Mouse (Mus musculus) fibroblast of lung, adult 2 months (primary cell): ENCODE data around the gene Prr7.
A peak's percentile ranks its signal among the peaks of the same experiment; 100 is the strongest.

Source experiments
- DNase-seq: peaks from one replicate; pipeline ENCODE4 v3.0.0-alpha.2; 2011; ENCODE audit warnings: low read depth

Prr7 gene

GRCm38 (mm10) chr13:55449205-55449604, 14.9 kb upstream of the Prr7 start:
- DNase-seq, result no peak

GRCm38 (mm10) chr13:55449679-55450441, 14.2 kb upstream of the Prr7 start:
- no peak for DNase-seq

GRCm38 (mm10) chr13:55450511-55450980, 13.5 kb upstream of the Prr7 start:
- peak; percentile 73 for DNase-seq

GRCm38 (mm10) chr13:55451296-55451695, 12.8 kb upstream of the Prr7 start:
- no peak for DNase-seq

DNA sequence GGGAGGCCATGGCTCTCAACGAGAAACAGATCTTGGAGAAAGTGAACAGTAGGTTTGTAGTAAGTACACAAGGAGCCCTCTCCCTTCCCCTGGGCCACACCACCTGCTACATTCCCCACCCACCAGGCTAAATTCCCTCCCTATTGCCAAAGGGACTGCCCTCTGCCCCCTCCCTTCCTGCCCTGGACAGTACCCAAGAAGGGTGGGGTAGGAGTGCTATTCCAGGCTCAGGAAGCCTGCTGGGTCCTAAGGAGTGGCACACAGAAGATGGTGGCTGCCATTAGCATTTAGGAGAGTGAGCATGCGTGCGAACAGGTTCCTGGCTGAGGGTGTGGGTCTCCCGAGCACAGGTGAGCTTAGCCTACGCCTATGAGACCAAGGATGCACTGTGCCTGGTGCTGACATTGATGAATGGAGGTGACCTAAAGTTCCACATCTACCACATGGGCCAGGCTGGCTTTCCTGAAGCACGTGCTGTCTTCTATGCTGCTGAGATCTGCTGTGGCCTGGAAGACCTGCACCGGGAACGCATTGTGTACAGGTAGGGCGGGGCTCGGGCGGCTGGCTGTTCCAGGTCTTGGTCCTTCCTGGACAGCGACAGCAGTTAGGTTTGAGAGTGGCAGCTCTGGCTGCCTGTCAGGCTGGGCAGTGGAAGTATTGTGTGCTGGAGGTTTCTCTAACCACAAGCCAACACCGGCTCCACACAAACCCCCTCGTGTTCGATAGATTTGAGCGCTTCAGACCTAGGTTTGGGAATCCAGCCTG, 12.1 kb upstream of the Prr7 start:
- no peak for DNase-seq

- DNase-seq, result no peak
Measured at GRCm38 (mm10) chr13:55462965-55463364, 1.1 kb upstream of the Prr7 start.

DNA sequence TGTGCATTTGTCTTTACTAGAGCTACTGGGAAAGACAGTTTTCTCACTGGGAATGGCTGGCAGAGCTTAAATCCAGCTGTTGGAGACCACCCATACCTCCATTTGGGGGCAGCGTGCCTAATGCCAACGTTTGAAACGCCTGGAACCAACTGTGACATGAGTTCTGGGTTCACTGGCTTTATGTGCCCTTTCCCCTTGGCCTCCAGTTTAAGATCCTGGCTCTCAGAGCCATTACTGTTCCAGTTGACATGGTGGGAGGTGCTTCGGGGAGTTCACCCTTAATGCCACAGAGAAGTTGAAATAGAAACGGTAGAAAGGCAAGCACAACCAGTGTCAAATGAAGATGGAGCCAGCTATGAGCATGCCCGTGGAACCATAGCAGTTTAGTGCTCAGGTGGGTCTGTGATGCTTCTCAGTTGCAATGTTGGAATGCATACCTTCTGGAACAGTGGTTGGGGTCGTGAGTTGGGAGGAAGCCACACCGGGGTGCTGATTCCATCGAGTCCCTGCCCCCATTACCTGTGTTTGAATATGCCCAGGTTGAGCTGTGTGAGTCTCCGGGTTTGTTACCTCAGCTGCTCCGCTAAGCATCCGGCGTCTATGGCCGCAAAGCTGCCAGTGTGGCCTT, 554 bp upstream of the Prr7 start:
- DNase-seq, result no peak

- peak; percentile 65 for DNase-seq
Measured at GRCm38 (mm10) chr13:55465184-55465583, 1.1 kb downstream of the Prr7 start.

- DNase-seq, result no peak
Measured at GRCm38 (mm10) chr13:55465830-55466440, 1.9 kb downstream of the Prr7 start.

GRCm38 (mm10) chr13:55468851-55469560, 4.9 kb downstream of the Prr7 start:
- no peak for DNase-seq

GRCm38 (mm10) chr13:55470372-55470771, 6.3 kb downstream of the Prr7 start:
- DNase-seq, result no peak

- DNase-seq, result no peak
Measured at GRCm38 (mm10) chr13:55471156-55471818, 7.2 kb downstream of the Prr7 start.

DNA sequence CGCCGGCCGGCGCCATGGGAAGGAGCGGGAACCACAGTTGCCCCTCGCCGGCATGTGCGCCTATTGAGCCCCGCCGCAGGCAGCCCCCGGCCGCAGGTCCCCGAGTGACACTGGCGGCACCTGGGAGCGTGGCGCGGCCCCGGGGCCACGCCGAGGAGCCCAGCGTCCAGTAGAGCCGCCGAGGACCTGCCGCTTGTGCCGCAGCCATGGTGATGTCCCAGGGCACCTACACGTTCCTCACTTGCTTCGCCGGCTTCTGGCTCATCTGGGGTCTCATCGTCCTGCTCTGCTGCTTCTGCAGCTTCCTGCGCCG, 7.7 kb downstream of the Prr7 start:
- no peak for DNase-seq

GRCm38 (mm10) chr13:55472132-55473022, 8.3 kb downstream of the Prr7 start:
- DNase-seq, result no peak

GRCm38 (mm10) chr13:55473076-55473831, 9.2 kb downstream of the Prr7 start:
- no peak for DNase-seq

DNA sequence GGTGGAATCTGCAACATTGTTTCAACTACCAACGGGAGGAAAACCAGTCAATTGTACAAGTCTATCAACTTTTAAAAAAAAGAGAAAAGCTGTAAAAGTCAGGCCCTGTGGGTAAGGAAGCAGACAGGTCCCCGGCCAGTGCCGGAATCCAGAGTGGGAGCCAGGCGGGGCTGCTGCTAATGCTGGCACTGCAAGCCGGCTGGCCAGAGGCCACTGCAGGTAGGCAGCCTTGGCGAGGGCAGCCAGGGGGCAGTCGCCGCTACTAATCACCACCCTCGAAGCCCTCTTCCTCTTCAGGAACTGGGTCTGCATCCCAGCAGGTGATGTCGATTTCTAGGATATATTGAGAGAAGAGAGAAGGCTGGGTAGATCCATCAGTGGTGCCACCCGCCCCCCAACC, 9.9 kb downstream of the Prr7 start:
- no peak for DNase-seq

DNA sequence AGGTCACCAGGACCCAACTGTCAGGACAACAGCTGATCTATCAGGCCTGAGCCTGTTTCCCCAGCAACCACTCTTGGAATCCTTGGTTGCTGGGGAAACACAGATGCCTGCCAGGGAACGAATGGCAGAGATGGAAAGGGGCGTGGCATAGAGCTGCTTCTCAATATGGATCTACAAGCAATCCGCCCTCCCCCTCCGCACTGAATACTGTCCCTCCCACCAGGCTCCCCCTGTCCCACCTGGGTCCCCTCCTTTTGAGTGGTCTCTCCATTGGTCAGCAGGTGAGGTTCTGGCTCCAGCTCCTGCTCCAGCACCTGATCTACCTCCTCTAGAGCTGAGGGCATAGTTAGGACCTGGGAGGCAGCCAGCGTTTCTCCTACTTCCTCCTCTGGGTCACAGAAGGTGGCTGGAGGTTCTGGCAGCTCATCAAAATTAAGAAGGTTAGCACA, 10.6 kb downstream of the Prr7 start:
- DNase-seq, result no peak

GRCm38 (mm10) chr13:55475750-55476149, 11.7 kb downstream of the Prr7 start:
- no peak for DNase-seq

GRCm38 (mm10) chr13:55476256-55476655, 12.2 kb downstream of the Prr7 start:
- DNase-seq, result no peak

GRCm38 (mm10) chr13:55477492-55477891, 13.4 kb downstream of the Prr7 start:
- DNase-seq, result no peak
